Mouse (Mus musculus) bone marrow, adult 2 months (tissue): Measurements from ENCODE around the gene Lrrc57.

ENCODE experiments used
- CTCF ChIP-seq: fragments of 200-500 bp; IDR thresholded peaks from 2 replicates; pipeline ENCODE4 v1.5.1; 2011; ENCODE audit warnings: low read length, control low read depth; ENCODE audit not compliant: control insufficient read depth, insufficient read depth
- POLR2A ChIP-seq: fragments of 200-500 bp; IDR thresholded peaks from 2 replicates; pipeline ENCODE4 v1.6.1; 2011; ENCODE audit warnings: low read depth, mild to moderate bottlenecking, control low read depth, low read length, borderline replicate concordance; ENCODE audit not compliant: control insufficient read depth

DNA sequence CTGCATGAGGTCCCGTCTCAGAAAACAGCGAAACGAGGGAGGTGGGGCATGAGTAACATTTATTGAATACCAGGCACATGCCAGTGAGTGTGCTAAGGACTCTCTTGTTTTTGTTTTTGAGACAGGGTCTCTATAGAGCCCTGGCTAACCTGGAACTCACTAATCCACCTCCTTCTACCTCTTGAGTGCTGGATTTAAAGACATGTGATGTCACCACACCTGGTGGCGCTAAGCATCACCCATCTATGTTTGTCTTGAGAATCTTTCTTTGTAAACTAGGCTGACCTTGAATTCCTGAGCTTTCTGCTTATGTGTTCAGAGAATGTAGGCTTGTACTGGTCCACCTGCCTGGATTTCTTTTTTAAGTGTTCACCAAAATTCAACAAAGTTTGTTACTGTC, 31.5 kb downstream of the Lrrc57 start:
- TF ChIP-seq CTCF = no peak
- no peak for TF ChIP-seq POLR2A
